Mouse (Mus musculus) common myeloid progenitor, adult 5-6 weeks (primary cell): Measurements from ENCODE around the gene Rftn1. TPM values are rescaled to one million over a fixed set of nuclear protein-coding genes. Genes with fewer than 3 reads are reported as not detected.

Source experiments
- ATAC-seq: replicated peaks from 2 replicates; pipeline ENCODE4 v1.8.0; 2016; ENCODE audit warnings: low read depth, mild to moderate bottlenecking, moderate TSS enrichment, inconsistent platforms; ENCODE audit not compliant: poor library complexity, severe bottlenecking
- total RNA-seq: library from RNA; stranded (forward); fragments of 200-1000, 187-1606 nt; gene quantifications from 2 replicates; pipeline ENCODE4 v1.2.3, GENCODE M21; 2017

The Rftn1 gene
- total RNA-seq, 1 experiment from 2014 or later = 43.0 TPM

- 0 out of 2 replicates have a peak, but pooled peaks have one; percentile 47 for ATAC-seq
Measured at GRCm38 (mm10) chr17:50205152-50205782, 14.8 kb upstream of the Rftn1 start.

- ATAC-seq = no peak
Measured at GRCm38 (mm10) chr17:50201828-50202445, 11.5 kb upstream of the Rftn1 start.

GRCm38 (mm10) chr17:50199075-50199850 is 8.8 kb upstream of the Rftn1 start:
- no peak for ATAC-seq

- no peak for ATAC-seq
Measured at GRCm38 (mm10) chr17:50197572-50197971, 7.1 kb upstream of the Rftn1 start.

GRCm38 (mm10) chr17:50196005-50196672 is 5.7 kb upstream of the Rftn1 start:
- ATAC-seq = peak; percentile 59

- peak; percentile 18; the same call in 1 of the 2 replicates for ATAC-seq
Measured at GRCm38 (mm10) chr17:50195399-50195798, 4.9 kb upstream of the Rftn1 start.

GRCm38 (mm10) chr17:50194541-50194940 is 4.1 kb upstream of the Rftn1 start:
- ATAC-seq = no peak

GRCm38 (mm10) chr17:50193653-50194052 is 3.2 kb upstream of the Rftn1 start:
- no peak for ATAC-seq

GRCm38 (mm10) chr17:50192376-50192940 is 2.0 kb upstream of the Rftn1 start:
- ATAC-seq = peak; percentile 17

- no peak for ATAC-seq
Measured at GRCm38 (mm10) chr17:50191318-50191957, 964 bp upstream of the Rftn1 start.

- peak; percentile 84 for ATAC-seq
Measured at GRCm38 (mm10) chr17:50189381-50190012, 977 bp downstream of the Rftn1 start.

GRCm38 (mm10) chr17:50188662-50189345 is 1.7 kb downstream of the Rftn1 start:
- no peak for ATAC-seq

GRCm38 (mm10) chr17:50185616-50186015 is 4.9 kb downstream of the Rftn1 start:
- ATAC-seq = no peak

GRCm38 (mm10) chr17:50185083-50185482 is 5.4 kb downstream of the Rftn1 start:
- ATAC-seq = no peak

- no peak for ATAC-seq
Measured at GRCm38 (mm10) chr17:50184217-50185038, 6.0 kb downstream of the Rftn1 start.

- ATAC-seq = no peak
Measured at GRCm38 (mm10) chr17:50183300-50183699, 7.2 kb downstream of the Rftn1 start.

GRCm38 (mm10) chr17:50182542-50182951 is 7.9 kb downstream of the Rftn1 start:
- peak; percentile 33; the same call in 1 of the 2 replicates for ATAC-seq
